Mouse (Mus musculus) G1E (cell line): ENCODE data around the gene Kat6b.

Experiments used
- CTCF ChIP-seq: IDR thresholded peaks from 2 replicates; pipeline ENCODE4 v1.5.1; 2012; ENCODE audit warnings: low read depth, low read length, inconsistent platforms, mixed read lengths
- GATA2 ChIP-seq: IDR thresholded peaks from 2 replicates; pipeline ENCODE4 v1.6.1; 2012; ENCODE audit warnings: low read depth, low read length, inconsistent platforms, borderline replicate concordance

DNA sequence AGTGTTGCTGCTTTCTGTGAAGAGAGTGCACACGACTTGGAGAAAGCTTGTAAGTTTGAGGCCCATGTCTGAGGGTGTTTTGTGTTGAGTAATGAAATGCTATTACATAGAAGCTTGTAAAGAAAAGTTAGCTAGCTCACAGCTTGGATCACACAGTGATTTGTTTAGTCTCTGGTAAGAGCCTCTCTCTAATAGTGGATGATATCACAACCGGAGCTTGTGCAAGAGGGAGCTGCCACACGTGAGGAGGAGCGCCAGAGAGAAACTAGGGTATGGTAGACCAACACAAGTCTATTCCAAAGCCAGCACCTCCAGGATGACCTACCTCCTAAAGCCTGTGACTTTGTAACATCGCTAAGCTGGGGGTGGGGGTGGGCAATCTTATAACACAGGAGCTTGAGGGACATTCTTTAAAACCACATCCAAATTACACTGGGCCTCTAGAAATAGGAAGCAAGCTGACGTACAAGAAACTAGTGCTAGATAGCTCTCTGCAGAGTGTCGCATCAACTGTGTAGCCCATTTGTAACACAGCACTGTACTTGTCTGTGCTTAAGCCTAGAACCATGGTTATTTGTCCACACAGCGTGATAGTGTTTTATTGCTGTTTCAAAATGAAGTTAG, 93.6 kb downstream of the Kat6b start:
- TF ChIP-seq CTCF: no peak
- no peak for TF ChIP-seq GATA2
